Mouse (Mus musculus) olfactory bulb, adult 2 months (tissue): ENCODE measurements around the gene Klhl29. TPM values are rescaled to one million over a fixed set of nuclear protein-coding genes. Genes with fewer than 3 reads are reported as not detected.

ENCODE experiments used
- H3K27ac ChIP-seq: fragments of 200-500 bp; 2 replicates; pipeline ENCODE4 v1.5.1; 2012; ENCODE audit warnings: low read depth, low read length; ENCODE audit not compliant: insufficient read depth
- H3K4me1 ChIP-seq: fragments of 200-500 bp; 2 replicates; pipeline ENCODE4 v1.6.1; 2012; ENCODE audit warnings: low read length; ENCODE audit not compliant: control insufficient read depth, insufficient read depth
- H3K4me3 ChIP-seq: fragments of 200-500 bp; 2 replicates; pipeline ENCODE4 v1.5.1; 2012; ENCODE audit warnings: mild to moderate bottlenecking, low read depth, low read length, moderate library complexity; ENCODE audit not compliant: insufficient read depth
- CTCF ChIP-seq: fragments of 200-500 bp; IDR thresholded peaks from 2 replicates; pipeline ENCODE4 v1.5.1; 2012; ENCODE audit warnings: low read depth, mild to moderate bottlenecking, low read length, moderate library complexity; ENCODE audit not compliant: insufficient read depth
- POLR2A ChIP-seq: fragments of 200-500 bp; IDR thresholded peaks from 2 replicates; pipeline ENCODE4 v1.6.1; 2012; ENCODE audit warnings: mild to moderate bottlenecking, low read depth, low read length, moderate library complexity; ENCODE audit not compliant: insufficient read depth
- WGBS: fragments of 180-500 bp; shearing (Covaris S2); methylation state at CpG from one replicate; pipeline ENCODE4 v1.1.7; 2018; 5-methylcytosine and 5-hydroxymethylcytosine counted together
- polyA plus RNA-seq: library from polyadenylated mRNA; stranded (reverse); fragments of >200 nt; gene quantifications from 2 replicates; pipeline ENCODE4 v1.2.4, GENCODE M21; 2012; ENCODE audit warnings: low replicate concordance; ENCODE audit not compliant: missing spikeins, insufficient read depth, insufficient read length

Gene Klhl29
- polyA plus RNA-seq, 1 experiment = not detected

- no peak overlapping the region for H3K27ac ChIP-seq
- WGBS = 50% methylated on average over 12 of the region's 12 CpGs
- H3K4me1 ChIP-seq = peaks cover 9% of the 10 kb centered on the region
- TF ChIP-seq CTCF = no peak
- no peak for TF ChIP-seq POLR2A
- H3K4me3 ChIP-seq = no peak overlapping the region
Observed at GRCm38 (mm10) chr12:5319359-5319973, 56.0 kb downstream of the Klhl29 start.

- H3K4me3 ChIP-seq = no peak overlapping the region
- WGBS = 87% methylated on average over 9 of the region's 9 CpGs
- no peak for TF ChIP-seq POLR2A
- TF ChIP-seq CTCF = no peak
- H3K27ac ChIP-seq = no peak overlapping the region
- peaks cover 12% of the 10 kb centered on the region for H3K4me1 ChIP-seq
Observed at GRCm38 (mm10) chr12:5316029-5316567, 59.4 kb downstream of the Klhl29 start.

GRCm38 (mm10) chr12:5307923-5308322 lies 67.6 kb downstream of the Klhl29 start:
- Histone ChIP-seq H3K4me3 (no peak overlapping the region), H3K4me1 (peaks cover 6% of the 10 kb centered on the region; the same call in 1 of the 2 replicates), H3K27ac (no peak overlapping the region)
- 96% methylated on average over 2 of the region's 2 CpGs for WGBS
- TF ChIP-seq CTCF (no peak), POLR2A (no peak)

- H3K4me3 ChIP-seq = no peak overlapping the region
- H3K27ac ChIP-seq = no peak overlapping the region
- WGBS = 68% methylated on average over 1 of the region's 1 CpGs
- peaks cover 5% of the 10 kb centered on the region; the same call in 1 of the 2 replicates for H3K4me1 ChIP-seq
- TF ChIP-seq POLR2A (no peak), CTCF (no peak)
Observed at GRCm38 (mm10) chr12:5305466-5305865, 70.0 kb downstream of the Klhl29 start.

- no peak overlapping the region for H3K27ac ChIP-seq
- TF ChIP-seq CTCF (no peak), POLR2A (no peak)
- peaks cover 16% of the 10 kb centered on the region for H3K4me1 ChIP-seq
- WGBS = 66% methylated on average over 5 of the region's 5 CpGs
- H3K4me3 ChIP-seq = no peak overlapping the region
Observed at GRCm38 (mm10) chr12:5303912-5304311, 71.6 kb downstream of the Klhl29 start.

- 92% methylated on average over 4 of the region's 4 CpGs for WGBS
Observed at GRCm38 (mm10) chr12:5303100-5303499, 72.4 kb downstream of the Klhl29 start.

GRCm38 (mm10) chr12:5301841-5302240 lies 73.6 kb downstream of the Klhl29 start:
- H3K27ac ChIP-seq = no peak overlapping the region
- H3K4me1 ChIP-seq = peaks cover 20% of the 10 kb centered on the region
- H3K4me3 ChIP-seq = no peak overlapping the region
- whole genome bisulfite sequencing = 56% methylated on average over 5 of the region's 5 CpGs
- no peak for TF ChIP-seq POLR2A
- no peak for TF ChIP-seq CTCF

More at GRCm38 (mm10) chr12:5303100-5303499, 72.4 kb downstream of the Klhl29 start:
- no peak overlapping the region for H3K27ac ChIP-seq
- no peak overlapping the region for H3K4me3 ChIP-seq
- no peak for TF ChIP-seq CTCF
- H3K4me1 ChIP-seq = peaks cover 18% of the 10 kb centered on the region

GRCm38 (mm10) chr12:5296422-5296821 lies 79.1 kb downstream of the Klhl29 start:
- 53% methylated on average over 7 of the region's 7 CpGs for WGBS
- H3K4me1 ChIP-seq = peaks cover 23% of the 10 kb centered on the region
- TF ChIP-seq POLR2A = no peak
- TF ChIP-seq CTCF = no peak

GRCm38 (mm10) chr12:5292316-5292715 lies 83.2 kb downstream of the Klhl29 start:
- no peak overlapping the region for H3K4me3 ChIP-seq
- WGBS = 95% methylated on average over 7 of the region's 7 CpGs
- TF ChIP-seq CTCF (no peak), POLR2A (no peak)
- H3K27ac ChIP-seq = no peak overlapping the region
- H3K4me1 ChIP-seq = peaks cover 8% of the 10 kb centered on the region

More at GRCm38 (mm10) chr12:5296422-5296821, 79.1 kb downstream of the Klhl29 start:
- no peak overlapping the region for H3K27ac ChIP-seq
- H3K4me3 ChIP-seq = no peak overlapping the region

GRCm38 (mm10) chr12:5285579-5285978 lies 89.9 kb downstream of the Klhl29 start:
- no peak overlapping the region for H3K27ac ChIP-seq
- peaks cover 6% of the 10 kb centered on the region; the same call in 1 of the 2 replicates for H3K4me1 ChIP-seq
- TF ChIP-seq CTCF (no peak), POLR2A (no peak)
- WGBS = 50% methylated on average over 11 of the region's 11 CpGs
- H3K4me3 ChIP-seq = no peak overlapping the region
